Mouse (Mus musculus) kidney, postnatal 0 days (tissue): ENCODE results near the gene Tmem33. TPM values are rescaled to one million over a fixed set of nuclear protein-coding genes. Genes with fewer than 3 reads are reported as not detected.

ENCODE experiments used
- ATAC-seq: fragments of 200-750 bp; cut with Nextera tagmentation; replicated peaks from 2 replicates; pipeline ENCODE4 v1.8.0; 2017; ENCODE audit warnings: low read depth, moderate number of reproducible peaks, moderate TSS enrichment, moderate library complexity; ENCODE audit not compliant: low FRiP score
- DNase-seq: peaks from one replicate; pipeline ENCODE4 v3.0.0-alpha.2; 2016; ENCODE audit warnings: low spot score
- H3K27ac ChIP-seq: fragments of 300-500 bp; sonication (generic); 2 replicates; pipeline ENCODE4 v1.5.1; 2014; ENCODE audit warnings: mild to moderate bottlenecking
- H3K27me3 ChIP-seq: fragments of 300-500 bp; sonication (generic); 2 replicates; pipeline ENCODE4 v1.6.1; 2014; ENCODE audit warnings: low read length, mixed read lengths; ENCODE audit not compliant: insufficient read depth
- H3K36me3 ChIP-seq: fragments of 300-500 bp; sonication (generic); 2 replicates; pipeline ENCODE4 v1.6.1; 2014; ENCODE audit warnings: low read length, mixed read lengths; ENCODE audit not compliant: insufficient read depth
- H3K4me1 ChIP-seq: fragments of 300-500 bp; sonication (generic); replicated peaks from 2 replicates; pipeline ENCODE4 v1.6.1; 2014; ENCODE audit warnings: antibody characterized with exemption, low read length, mixed read lengths; ENCODE audit not compliant: insufficient read depth
- H3K4me2 ChIP-seq: fragments of 300-500 bp; sonication (generic); 2 replicates; pipeline ENCODE4 v1.6.1; 2014; ENCODE audit warnings: mild to moderate bottlenecking, low read length, moderate library complexity, mixed read lengths
- H3K4me3 ChIP-seq: fragments of 300-500 bp; sonication (generic); replicated peaks from 2 replicates; pipeline ENCODE4 v1.5.1; 2014; ENCODE audit warnings: low read depth, low read length
- H3K9ac ChIP-seq: fragments of 300-500 bp; sonication (generic); 2 replicates; pipeline ENCODE4 v1.6.1; 2014; ENCODE audit warnings: low read depth, low read length
- H3K9me3 ChIP-seq: fragments of 300-500 bp; sonication (generic); replicated peaks from 2 replicates; pipeline ENCODE4 v1.6.1; 2016; ENCODE audit warnings: low read length, inconsistent platforms, mixed read lengths
- CTCF ChIP-seq: IDR thresholded peaks from 2 replicates; pipeline ENCODE4 v1.5.1; 2016; ENCODE audit warnings: antibody characterized with exemption, low read depth, mild to moderate bottlenecking, moderate library complexity
- WGBS: fragments of 180-500 bp; shearing (Covaris S2); extraction: QIAGEN DNeasy Blood & Tissue Kit; methylation state at CpG from one replicate; pipeline ENCODE4 v1.1.7; 2014; 5-methylcytosine and 5-hydroxymethylcytosine counted together
- polyA plus RNA-seq: library from polyadenylated mRNA; unstranded; fragments of >200 nt; fragmentation: Nextera tagmentation; extraction: Ambion mirVana; gene quantifications from 2 replicates; pipeline ENCODE4 v1.2.1, GENCODE M21; 2015

The Tmem33 gene
- polyA plus RNA-seq, 1 experiment from 2014 or later, result 121 TPM

DNA sequence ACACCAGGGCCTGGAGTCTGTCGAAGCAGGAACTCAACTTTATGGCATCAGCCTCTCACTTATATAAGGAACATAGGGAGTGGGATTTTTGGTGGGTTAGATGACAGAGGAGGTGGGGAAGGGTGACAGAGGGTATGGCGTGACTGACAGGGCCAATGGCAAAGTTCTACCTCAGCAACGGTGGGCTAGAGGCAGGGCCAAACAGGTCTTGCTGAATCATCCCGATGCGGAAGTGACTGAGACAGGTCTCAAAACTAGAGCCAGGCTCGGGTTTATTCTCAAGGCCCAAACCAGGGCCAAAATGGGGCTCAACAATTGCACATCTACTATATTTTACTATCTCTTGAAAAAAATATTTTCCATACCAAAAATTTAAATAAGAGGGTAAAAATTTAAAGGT is 80.4 kb downstream of the Tmem33 start:
- Histone ChIP-seq H3K4me3 (no peak overlapping the region), H3K4me2 (no peak overlapping the region), H3K9ac (no peak overlapping the region), H3K27me3 (no peaks in the 10 kb centered on the region), H3K27ac (no peak overlapping the region), H3K36me3 (peaks cover 25% of the 10 kb centered on the region), H3K9me3 (no peaks in the 10 kb centered on the region), H3K4me1 (no peaks in the 10 kb centered on the region)
- 87% methylated on average over 6 of the region's 6 CpGs for WGBS
- no peak for ATAC-seq
- TF ChIP-seq CTCF, result no peak
- no peak for DNase-seq

Other genes starting within 250 kb of the Tmem33 start
- 0.21 TPM in 1 of 2 replicates, not detected in the other for gene Phox2b, start 161.3 kb upstream of the Tmem33 start, polyA plus RNA-seq
- 121 and 129 TPM in 2 replicates for gene Slc30a9, start 46.4 kb downstream of the Tmem33 start, polyA plus RNA-seq
- 2.2 and 2.7 TPM in 2 replicates for gene Bend4, start 167.7 kb downstream of the Tmem33 start, polyA plus RNA-seq